In genomic region chr7:7209313-7210151, GRCm38 (mm10) we compare ENCODE assay signal across 8 mouse cellular contexts. TPM values are rescaled to one million over a fixed set of nuclear protein-coding genes. Genes with fewer than 3 reads are reported as not detected.
DNase-seq lines count a peak whose midpoint lies in the region; ATAC-seq and TF ChIP-seq lines count a peak whose summit lies in the region.
"Not testable (repeated sequence)": the region's sequence is repeated elsewhere in the genome, so short reads cannot be mapped to it uniquely, and the experiment has no call there.

Gene Zfp772, minus strand, starts transcription at chr7:7209998.

- not testable (repeated sequence) for TF ChIP-seq CTCF in G1E (IDR thresholded peaks at IDR 0.05; ENCODE audit: low read depth, low read length); lung, embryonic 14.5 days (IDR thresholded peaks at IDR 0.05; ENCODE audit: low read depth)

- not testable (repeated sequence) for H3K36me3 ChIP-seq in G1E (replicated peaks); lung, embryonic 14.5 days (ENCODE audit: insufficient read depth)
- H3K36me3 ChIP-seq in hindbrain, embryonic 15.5 days, result peaks cover 11% of the 10 kb centered on the region
- H3K36me3 ChIP-seq in neural tube, embryonic 15.5 days, result peaks cover 13% of the 10 kb centered on the region

- not testable (repeated sequence) for ATAC-seq in G1E (ENCODE audit: extremely low read depth, insufficient number of reproducible peaks, low FRiP score, poor library complexity, severe bottlenecking); hindbrain, embryonic 15.5 days (ENCODE audit: low FRiP score, low read depth)
- peak; percentile 60; the same call in 1 of the 2 replicates for ATAC-seq in lung, embryonic 14.5 days (ENCODE audit: insufficient read depth)
- peak; percentile 69; the same call in 1 of the 2 replicates for ATAC-seq in neural tube, embryonic 15.5 days (ENCODE audit: low FRiP score)

- H3K4me3 ChIP-seq in G1E (ENCODE audit: low read depth, low read length), result peak within 1 kb of the TSS; percentile 68
- peak within 1 kb of the TSS; percentile 54 for H3K4me3 ChIP-seq in hindbrain, embryonic 15.5 days
- peak within 1 kb of the TSS; percentile 43 for H3K4me3 ChIP-seq in lung, embryonic 14.5 days (ENCODE audit: low read depth, low read length)
- peak within 1 kb of the TSS; percentile 52 for H3K4me3 ChIP-seq in neural tube, embryonic 15.5 days (replicated peaks)

- DNase-seq in G1E (ENCODE audit: low spot score), result not testable (repeated sequence)
- DNase-seq in cerebellum, postnatal 10 days, result peak; percentile 52 to 53
- peak; percentile 39 to 43 for DNase-seq in frontal cortex, postnatal 14 days (ENCODE audit: low spot score in 2 of 2)
- peak; percentile 24 to 37 for DNase-seq in layer of hippocampus, postnatal 10 days (ENCODE audit: low spot score in 2 of 2)
- DNase-seq in lung, embryonic 14.5 days, result peak; percentile 59
- DNase-seq in thymus, postnatal 10 days (ENCODE audit: low spot score in 2 of 2), result peak; percentile 24 to 29

- H3K9me3 ChIP-seq in G1E (replicated peaks); hindbrain, embryonic 15.5 days; lung, embryonic 14.5 days (ENCODE audit: low read depth, low read length); neural tube, embryonic 15.5 days (replicated peaks): not testable (repeated sequence)

- WGBS in hindbrain, embryonic 15.5 days, result 2% methylated on average over 24 of the region's 24 CpGs
- WGBS in lung, embryonic 14.5 days, result under 1% methylated on average over 24 of the region's 24 CpGs
- WGBS in neural tube, embryonic 15.5 days, result 1% methylated on average over 24 of the region's 24 CpGs

- H3K27ac ChIP-seq in hindbrain, embryonic 15.5 days (replicated peaks); lung, embryonic 14.5 days (ENCODE audit: low read depth); neural tube, embryonic 15.5 days (replicated peaks): not testable (repeated sequence)

- H3K9ac ChIP-seq in hindbrain, embryonic 15.5 days, result peak within 1 kb of the TSS; percentile 49
- peak within 1 kb of the TSS; percentile 54 for H3K9ac ChIP-seq in lung, embryonic 14.5 days
- H3K9ac ChIP-seq in neural tube, embryonic 15.5 days (replicated peaks), result peak within 1 kb of the TSS; percentile 47

- peak within 1 kb of the TSS; percentile 69 for H3K4me2 ChIP-seq in hindbrain, embryonic 15.5 days
- peak within 1 kb of the TSS; percentile 60 for H3K4me2 ChIP-seq in lung, embryonic 14.5 days
- peak within 1 kb of the TSS; percentile 72 for H3K4me2 ChIP-seq in neural tube, embryonic 15.5 days

- H3K4me1 ChIP-seq in G1E (ENCODE audit: insufficient read depth, low read depth, low read length); hindbrain, embryonic 15.5 days (replicated peaks); lung, embryonic 14.5 days (ENCODE audit: insufficient read depth); neural tube, embryonic 15.5 days: not testable (repeated sequence)

- H3K27me3 ChIP-seq in G1E (ENCODE audit: insufficient read depth, low read length); hindbrain, embryonic 15.5 days; lung, embryonic 14.5 days (ENCODE audit: insufficient read depth, low read length); neural tube, embryonic 15.5 days (replicated peaks): not testable (repeated sequence)

RNA-seq across cellular contexts. Expression of gene Zfp772, which starts in this region (rescaled TPM):
- total RNA-seq in G1E (2014; fragmentation: Nextera tagmentation) (1.9 and 3.2 TPM in 2 replicates), G1E (2017) (1.8 and 3.1 TPM in 2 replicates)
- polyA plus RNA-seq in G1E (2012), result 0.14 and 0.18 TPM in 2 replicates
- 8.7 and 9.2 TPM in 2 replicates for polyA plus RNA-seq in hindbrain, embryonic 15.5 days (2015; fragmentation: Nextera tagmentation; extraction: Ambion mirVana)
- 1 to 10 TPM; 8.6 to 8.8 TPM for total RNA-seq in layer of hippocampus, postnatal 10 days (2021)
- polyA plus RNA-seq in lung, embryonic 14.5 days (2014; fragmentation: Nextera tagmentation; extraction: Ambion mirVana), result 8.0 TPM in 2 replicates
- 8.0 and 8.8 TPM in 2 replicates for polyA plus RNA-seq in neural tube, embryonic 15.5 days (2015; fragmentation: Nextera tagmentation; extraction: Ambion mirVana)
